Mouse (Mus musculus) olfactory bulb, adult 2 months (tissue): ENCODE results near the gene Hivep3. TPM values are rescaled to one million over a fixed set of nuclear protein-coding genes. Genes with fewer than 3 reads are reported as not detected.
A peak's percentile ranks its signal among the peaks of the same experiment; 100 is the strongest.

Experiments
- H3K27ac ChIP-seq: fragments of 200-500 bp; 2 replicates; pipeline ENCODE4 v1.5.1; 2012; ENCODE audit warnings: low read depth, low read length; ENCODE audit not compliant: insufficient read depth
- H3K4me1 ChIP-seq: fragments of 200-500 bp; 2 replicates; pipeline ENCODE4 v1.6.1; 2012; ENCODE audit warnings: low read length; ENCODE audit not compliant: control insufficient read depth, insufficient read depth
- H3K4me3 ChIP-seq: fragments of 200-500 bp; 2 replicates; pipeline ENCODE4 v1.5.1; 2012; ENCODE audit warnings: mild to moderate bottlenecking, low read depth, low read length, moderate library complexity; ENCODE audit not compliant: insufficient read depth
- CTCF ChIP-seq: fragments of 200-500 bp; IDR thresholded peaks from 2 replicates; pipeline ENCODE4 v1.5.1; 2012; ENCODE audit warnings: low read depth, mild to moderate bottlenecking, low read length, moderate library complexity; ENCODE audit not compliant: insufficient read depth
- POLR2A ChIP-seq: fragments of 200-500 bp; IDR thresholded peaks from 2 replicates; pipeline ENCODE4 v1.6.1; 2012; ENCODE audit warnings: mild to moderate bottlenecking, low read depth, low read length, moderate library complexity; ENCODE audit not compliant: insufficient read depth
- WGBS: fragments of 180-500 bp; shearing (Covaris S2); methylation state at CpG from one replicate; pipeline ENCODE4 v1.1.7; 2018; 5-methylcytosine and 5-hydroxymethylcytosine counted together
- polyA plus RNA-seq: library from polyadenylated mRNA; stranded (reverse); fragments of >200 nt; gene quantifications from 2 replicates; pipeline ENCODE4 v1.2.4, GENCODE M21; 2012; ENCODE audit warnings: low replicate concordance; ENCODE audit not compliant: missing spikeins, insufficient read depth, insufficient read length

Hivep3 gene
- polyA plus RNA-seq, 1 experiment, result 55.7 TPM

- no peak for TF ChIP-seq CTCF
- TF ChIP-seq POLR2A, result no peak
- no peak overlapping the region; the same call in 1 of the 2 replicates for H3K27ac ChIP-seq
- 0 out of 2 replicates have a peak, but pooled peaks cover 4% of the 10 kb centered on the region for H3K4me1 ChIP-seq
- WGBS, result 48% methylated on average over 3 of the region's 3 CpGs
- H3K4me3 ChIP-seq, result no peak overlapping the region
Measured at GRCm38 (mm10) chr4:119825956-119826355, 92.4 kb downstream of the Hivep3 start.

GRCm38 (mm10) chr4:119828386-119828785 is 94.8 kb downstream of the Hivep3 start:
- no peak overlapping the region for H3K27ac ChIP-seq
- TF ChIP-seq POLR2A, result no peak
- TF ChIP-seq CTCF, result no peak
- H3K4me1 ChIP-seq, result 0 out of 2 replicates have a peak, but pooled peaks cover 4% of the 10 kb centered on the region
- H3K4me3 ChIP-seq, result no peak overlapping the region
- 57% methylated on average over 3 of the region's 3 CpGs for WGBS

- H3K4me1 ChIP-seq, result 0 out of 2 replicates have a peak, but pooled peaks cover 4% of the 10 kb centered on the region
- no peak overlapping the region for H3K27ac ChIP-seq
- 85% methylated on average over 4 of the region's 4 CpGs for WGBS
- no peak overlapping the region for H3K4me3 ChIP-seq
- TF ChIP-seq POLR2A (no peak), CTCF (no peak)
Measured at GRCm38 (mm10) chr4:119828996-119829395, 95.4 kb downstream of the Hivep3 start.

- TF ChIP-seq CTCF (no peak), POLR2A (no peak)
- H3K4me1 ChIP-seq, result peaks cover 10% of the 10 kb centered on the region
- H3K4me3 ChIP-seq, result no peak overlapping the region
- H3K27ac ChIP-seq, result no peak overlapping the region
- 71% methylated on average over 9 of the region's 9 CpGs for WGBS
Measured at GRCm38 (mm10) chr4:119833333-119833732, 99.7 kb downstream of the Hivep3 start.

GRCm38 (mm10) chr4:119833884-119834283 is 100.3 kb downstream of the Hivep3 start:
- Histone ChIP-seq H3K27ac (no peak overlapping the region), H3K4me1 (peaks cover 11% of the 10 kb centered on the region), H3K4me3 (no peak overlapping the region)
- TF ChIP-seq CTCF (no peak), POLR2A (no peak)
- WGBS, result 84% methylated on average over 5 of the region's 5 CpGs

GRCm38 (mm10) chr4:119836181-119836580 is 102.6 kb downstream of the Hivep3 start:
- no peak overlapping the region for H3K27ac ChIP-seq
- TF ChIP-seq POLR2A (no peak), CTCF (no peak)
- 85% methylated on average over 3 of the region's 3 CpGs for WGBS
- peaks cover 11% of the 10 kb centered on the region for H3K4me1 ChIP-seq
- H3K4me3 ChIP-seq, result no peak overlapping the region

- H3K4me1 ChIP-seq, result peaks cover 16% of the 10 kb centered on the region
- no peak for TF ChIP-seq POLR2A
- TF ChIP-seq CTCF, result no peak
- H3K27ac ChIP-seq, result no peak overlapping the region
- no peak overlapping the region for H3K4me3 ChIP-seq
- 93% methylated on average over 1 of the region's 1 CpGs for WGBS
Measured at GRCm38 (mm10) chr4:119837505-119838065, 104.0 kb downstream of the Hivep3 start.

- TF ChIP-seq POLR2A (no peak), CTCF (no peak)
- 79% methylated on average over 2 of the region's 2 CpGs for WGBS
- H3K27ac ChIP-seq, result no peak overlapping the region
- no peak overlapping the region for H3K4me3 ChIP-seq
- H3K4me1 ChIP-seq, result peaks cover 20% of the 10 kb centered on the region
Measured at GRCm38 (mm10) chr4:119838308-119838707, 104.7 kb downstream of the Hivep3 start.

- WGBS, result 59% methylated on average over 3 of the region's 3 CpGs
- H3K4me1 ChIP-seq, result peaks cover 17% of the 10 kb centered on the region
- peak overlapping the region; percentile 54; the same call in 1 of the 2 replicates for H3K27ac ChIP-seq
- no peak for TF ChIP-seq POLR2A
- no peak for TF ChIP-seq CTCF
- no peak overlapping the region for H3K4me3 ChIP-seq
Measured at GRCm38 (mm10) chr4:119843294-119843693, 109.7 kb downstream of the Hivep3 start.
